Mouse (Mus musculus): ENCODE measurements around the gene Spty2d1.
"Not testable (repeated sequence)": the region's sequence is repeated elsewhere in the genome, so short reads cannot be mapped to it uniquely, and the experiment has no call there.

The Spty2d1 gene

GRCm38 (mm10) chr7:47020956-47021355 is 12.7 kb upstream of the Spty2d1 start:
- no peak for DNase-seq (ENCODE audit: low spot score)

- no peak for DNase-seq (ENCODE audit: low spot score)
These were observed 11.4 kb upstream of the Spty2d1 start for GRCm38 (mm10) chr7:47019641-47020040.

DNA sequence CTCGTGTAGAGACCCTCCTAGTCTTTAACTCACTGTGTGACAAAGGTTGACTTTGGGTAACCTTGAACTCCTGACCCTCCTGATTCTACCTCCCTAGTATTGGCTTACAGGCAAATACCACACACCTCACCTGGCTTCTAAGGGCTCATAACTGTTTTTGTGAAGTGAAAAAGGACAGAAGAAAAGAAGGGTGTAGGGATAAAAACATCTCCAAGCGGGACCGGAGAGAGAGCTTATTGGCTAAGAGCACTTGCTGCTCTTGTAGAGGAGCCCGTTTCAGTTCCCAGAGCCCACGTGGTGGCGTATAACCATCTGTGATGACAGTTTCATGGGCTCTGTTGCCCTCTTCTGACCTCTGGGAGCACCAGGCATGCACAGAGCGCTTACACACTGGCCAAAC is 8.9 kb upstream of the Spty2d1 start:
- no peak for DNase-seq (ENCODE audit: low spot score)

GRCm38 (mm10) chr7:47016602-47017001 is 8.4 kb upstream of the Spty2d1 start:
- DNase-seq (ENCODE audit: low spot score) = no peak

DNA sequence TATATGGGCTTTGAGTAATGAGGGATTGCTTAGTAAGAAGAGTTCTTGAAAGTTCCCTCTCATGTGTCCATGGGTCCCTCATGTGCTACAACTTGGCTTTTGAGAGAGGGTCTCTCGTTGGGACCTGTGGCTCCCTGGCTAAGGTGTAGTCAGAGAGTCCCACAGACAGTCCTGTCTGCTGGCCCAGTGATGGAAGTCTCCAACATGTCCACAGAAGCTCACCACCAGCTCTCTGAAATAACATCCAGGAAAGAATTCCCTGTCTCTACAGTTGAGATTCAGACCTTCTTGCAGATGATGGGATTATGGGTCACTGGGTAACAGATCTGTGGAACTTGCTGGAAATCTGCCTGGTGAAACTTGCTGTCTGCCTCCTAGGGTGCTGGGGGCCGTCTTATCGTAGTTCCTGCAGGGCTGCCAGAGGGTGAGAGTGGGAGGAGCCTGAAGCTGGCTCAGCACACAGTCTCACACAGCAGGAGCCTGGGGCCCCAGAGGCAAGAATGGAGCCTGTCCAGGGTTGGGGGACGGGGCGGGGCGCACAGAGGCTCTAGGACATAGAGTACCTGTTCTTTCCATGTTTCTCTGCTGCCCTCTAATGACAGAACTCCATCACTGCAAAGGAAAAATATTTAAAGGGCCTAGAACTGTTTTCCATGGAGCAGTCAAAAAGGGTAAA is 7.3 kb upstream of the Spty2d1 start:
- peak; percentile 82 for DNase-seq (ENCODE audit: low spot score)

DNA sequence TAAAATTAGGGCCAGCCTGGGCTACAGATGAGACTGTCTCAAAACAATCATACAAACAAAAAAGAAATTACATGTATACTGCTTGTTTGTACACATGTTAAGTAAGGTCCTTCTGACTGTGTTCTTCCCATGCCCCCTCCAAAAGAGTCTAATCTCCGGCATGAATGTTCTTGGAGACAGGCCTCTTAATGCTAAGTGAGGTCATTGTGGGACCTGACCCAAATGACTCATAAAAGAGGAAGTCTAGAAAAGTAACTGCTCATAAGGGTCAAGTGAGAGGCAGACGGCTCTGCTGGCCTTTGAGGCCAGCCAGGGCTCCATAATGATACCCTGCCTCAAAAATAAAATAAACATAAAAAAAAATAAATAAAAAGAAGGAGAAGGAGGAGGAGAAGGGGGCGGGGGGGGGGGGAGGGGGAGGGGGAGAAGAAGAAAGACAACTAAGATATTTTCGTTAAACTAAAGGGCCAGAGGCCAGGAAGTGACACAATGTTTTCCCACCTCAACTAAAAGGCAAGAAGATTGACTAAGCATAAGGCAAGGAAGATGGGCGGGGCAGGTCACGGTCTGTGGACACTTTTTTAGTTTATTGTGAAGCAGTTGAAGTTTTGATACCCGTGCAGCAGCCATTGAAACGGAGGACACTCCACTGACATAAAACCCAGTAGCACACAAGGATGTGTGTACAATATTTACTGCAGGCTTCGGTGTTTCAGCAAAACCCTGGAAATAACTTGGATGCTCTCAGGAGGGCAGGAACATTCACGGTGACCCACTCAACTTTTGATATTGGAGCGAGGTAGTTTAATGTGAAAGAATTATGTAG is 6.6 kb upstream of the Spty2d1 start:
- peak; percentile 69 for DNase-seq (ENCODE audit: low spot score)

DNA sequence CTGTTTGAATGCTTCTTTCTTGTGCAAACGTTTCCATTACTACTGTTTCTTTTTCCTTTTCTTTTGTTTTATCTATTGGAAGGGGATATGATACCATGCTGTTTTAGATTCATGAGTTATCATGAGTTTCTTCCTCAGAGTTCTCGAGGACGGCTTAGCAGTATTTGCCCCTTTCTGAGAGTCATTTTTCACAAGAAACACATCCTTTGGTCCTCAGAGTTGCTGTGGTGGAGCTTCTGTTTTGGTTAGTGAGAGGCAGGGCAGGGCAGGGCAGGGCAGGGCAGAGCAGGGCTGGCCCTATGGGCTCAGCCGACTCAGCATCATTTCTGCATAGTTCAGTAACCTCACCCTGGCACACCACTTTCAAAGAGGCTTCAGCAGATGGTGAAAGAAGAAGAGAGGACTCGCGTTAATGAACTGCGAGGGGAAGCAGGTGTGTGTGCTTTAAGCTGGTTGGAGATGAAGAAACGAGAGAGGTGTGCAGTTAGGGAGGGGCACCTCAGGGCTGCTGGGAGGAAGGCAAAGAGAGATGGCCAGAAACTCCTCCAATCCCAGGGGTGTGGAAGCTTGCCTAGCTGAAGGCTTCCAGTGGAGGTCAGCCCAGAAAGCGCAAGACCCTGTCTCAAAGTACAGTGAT is 5.0 kb upstream of the Spty2d1 start:
- no peak for DNase-seq (ENCODE audit: low spot score)

DNA sequence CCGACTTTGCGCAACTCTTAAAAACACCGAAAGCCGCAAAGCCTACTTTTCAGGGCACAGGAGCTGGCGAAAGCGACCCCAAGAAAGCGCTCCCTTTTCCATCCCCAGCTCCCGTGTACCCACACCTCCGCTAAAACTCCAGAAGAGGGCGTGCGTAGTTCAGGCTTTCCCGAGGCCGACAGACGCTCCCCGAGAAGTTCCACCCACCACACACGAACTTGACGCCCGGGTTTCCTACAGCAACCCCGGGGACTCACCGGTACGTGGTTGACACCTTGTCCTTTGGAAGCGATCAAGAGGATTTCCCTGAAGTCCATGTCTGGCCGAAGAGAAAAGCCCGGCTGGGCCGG is 418 bp downstream of the Spty2d1 start:
- no peak for DNase-seq (ENCODE audit: low spot score)

- DNase-seq (ENCODE audit: low spot score) = no peak
These were observed 966 bp downstream of the Spty2d1 start for GRCm38 (mm10) chr7:47007109-47007780.

GRCm38 (mm10) chr7:47003411-47004115 is 4.6 kb downstream of the Spty2d1 start:
- no peak for DNase-seq (ENCODE audit: low spot score)

GRCm38 (mm10) chr7:47001900-47002275 is 6.3 kb downstream of the Spty2d1 start:
- no peak for DNase-seq (ENCODE audit: low spot score)

- DNase-seq (ENCODE audit: low spot score) = no peak
These were observed 6.9 kb downstream of the Spty2d1 start for GRCm38 (mm10) chr7:47001125-47001899.

GRCm38 (mm10) chr7:47000644-47000983 is 7.6 kb downstream of the Spty2d1 start:
- peak; percentile 90 for DNase-seq (ENCODE audit: low spot score)

DNA sequence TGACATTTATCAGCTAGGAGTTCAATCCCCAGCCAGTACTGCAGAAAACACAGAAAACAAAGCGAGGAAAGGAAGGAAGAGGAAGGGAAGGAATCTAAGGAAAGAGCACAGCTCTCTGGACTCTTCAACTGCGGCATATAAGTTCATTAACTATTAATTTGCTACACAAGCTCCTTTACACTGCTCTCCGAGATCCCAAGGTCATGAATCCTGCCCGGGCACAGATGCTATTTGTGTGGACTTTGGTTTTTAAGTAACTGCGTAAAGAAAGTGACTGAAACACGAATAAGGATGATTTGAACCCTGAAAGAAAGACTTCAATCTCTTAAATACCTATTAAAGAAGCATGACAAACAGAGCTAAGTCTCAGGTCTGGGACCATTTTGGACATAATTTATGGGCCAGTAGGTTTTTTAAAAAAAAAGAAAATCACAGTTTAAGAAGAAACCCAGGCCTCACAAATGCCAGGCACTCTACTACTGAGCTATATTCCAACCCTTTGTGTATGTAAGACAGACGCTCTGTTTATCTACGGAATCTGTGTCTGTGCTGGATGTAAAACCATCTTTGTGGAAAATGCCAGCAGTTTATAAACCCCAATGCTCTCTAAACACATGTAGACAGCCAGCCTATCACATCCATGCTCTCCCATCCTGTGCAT is 8.1 kb downstream of the Spty2d1 start:
- peak; percentile 74 for DNase-seq (ENCODE audit: low spot score)

DNA sequence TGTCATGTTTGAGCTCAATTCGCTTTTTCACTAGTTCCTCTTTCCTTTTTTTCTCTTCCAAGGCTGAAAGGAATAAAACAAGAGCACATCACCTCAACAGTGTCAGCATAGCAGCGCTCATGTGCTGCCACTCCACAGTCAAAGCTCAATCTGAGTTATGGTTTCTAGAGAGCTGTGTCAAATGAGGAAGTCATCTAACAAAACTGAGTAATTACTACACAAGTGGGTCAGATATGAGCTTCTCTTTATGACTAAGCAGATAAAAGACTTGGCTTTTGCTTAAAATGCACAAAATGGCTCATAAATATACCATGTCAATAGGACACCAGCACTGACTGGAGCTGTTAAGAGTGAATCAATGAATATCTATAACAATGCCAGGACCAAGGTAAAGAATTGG is 9.3 kb downstream of the Spty2d1 start:
- no peak for DNase-seq (ENCODE audit: low spot score)

DNA sequence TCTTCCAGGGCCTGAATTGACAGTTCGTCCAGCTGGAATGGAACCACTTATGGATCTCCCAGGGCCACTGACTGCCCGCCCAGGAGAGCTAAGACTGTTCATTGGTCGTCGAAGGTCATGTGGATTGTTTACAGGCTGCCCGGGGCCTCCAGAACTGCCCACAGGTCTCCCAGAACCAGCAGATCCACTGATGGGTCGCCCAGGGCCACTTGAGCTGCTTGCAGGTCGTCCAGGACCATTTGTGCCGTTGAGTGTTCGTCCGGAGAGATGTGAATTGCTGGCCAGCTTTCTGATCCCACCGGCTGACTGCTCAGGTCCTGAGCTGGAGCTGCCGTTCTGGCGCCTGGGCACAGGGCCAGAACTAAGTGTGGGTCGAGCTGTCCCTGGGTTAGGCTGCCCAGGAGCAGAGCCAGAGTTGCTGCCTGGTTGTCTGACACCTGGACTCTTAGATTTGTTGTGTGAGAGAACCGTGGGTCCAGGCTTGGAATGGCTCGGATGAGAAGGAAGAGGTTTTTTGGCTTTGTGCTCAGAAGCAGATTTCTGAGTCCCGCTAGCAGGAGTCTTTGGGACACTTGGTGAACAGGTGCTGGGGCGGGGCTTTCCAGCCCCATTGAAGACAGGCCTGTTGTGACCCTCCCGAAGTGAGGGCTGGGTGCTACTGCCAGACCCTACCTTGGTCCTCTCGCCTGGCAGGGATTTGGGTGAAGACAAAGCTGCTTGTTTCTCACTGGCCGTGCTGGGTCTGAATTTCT is 10.4 kb downstream of the Spty2d1 start:
- peak; percentile 72 for DNase-seq (ENCODE audit: low spot score)

- DNase-seq (ENCODE audit: low spot score) = no peak
These were observed 11.2 kb downstream of the Spty2d1 start for GRCm38 (mm10) chr7:46997008-46997407.

DNA sequence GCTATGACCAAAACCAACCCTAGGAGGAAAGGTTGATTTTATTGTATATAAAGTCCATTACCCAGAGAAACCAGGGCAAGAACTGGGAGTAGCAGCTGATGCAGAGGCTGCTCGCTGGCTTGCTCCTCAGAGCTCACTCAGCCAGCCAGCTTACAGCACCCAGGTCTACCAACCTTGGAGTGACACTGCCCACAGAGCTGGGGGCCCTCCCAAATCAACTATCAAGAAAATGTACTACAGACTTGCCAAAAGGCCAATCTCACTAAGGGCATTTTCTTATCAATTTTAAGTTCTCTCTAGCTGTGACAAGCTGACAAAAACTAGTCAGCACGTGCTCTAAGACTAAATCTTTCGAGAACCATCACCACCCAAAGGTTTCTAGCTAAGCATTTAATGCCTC is 12.7 kb downstream of the Spty2d1 start:
- no peak for DNase-seq (ENCODE audit: low spot score)

DNA sequence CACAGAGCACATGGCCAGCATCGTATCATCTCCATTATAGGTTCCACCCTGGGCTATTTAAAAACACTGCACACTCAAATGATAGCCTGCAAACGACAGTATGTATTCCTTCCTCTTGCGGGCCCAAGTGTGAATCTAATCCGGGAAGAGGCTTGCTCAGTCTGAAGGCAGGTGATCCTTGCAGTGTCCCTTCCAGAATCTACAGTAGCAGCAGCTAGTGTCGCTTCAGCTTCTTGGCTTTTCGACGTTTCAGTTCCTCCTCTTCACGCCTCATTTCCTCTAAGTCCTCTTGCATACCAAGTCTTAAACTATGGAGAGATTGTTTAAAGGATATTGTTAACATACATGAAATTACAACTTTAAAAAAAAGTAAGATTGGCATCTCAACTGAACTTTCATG is 15.1 kb downstream of the Spty2d1 start:
- no peak for DNase-seq (ENCODE audit: low spot score)

DNA sequence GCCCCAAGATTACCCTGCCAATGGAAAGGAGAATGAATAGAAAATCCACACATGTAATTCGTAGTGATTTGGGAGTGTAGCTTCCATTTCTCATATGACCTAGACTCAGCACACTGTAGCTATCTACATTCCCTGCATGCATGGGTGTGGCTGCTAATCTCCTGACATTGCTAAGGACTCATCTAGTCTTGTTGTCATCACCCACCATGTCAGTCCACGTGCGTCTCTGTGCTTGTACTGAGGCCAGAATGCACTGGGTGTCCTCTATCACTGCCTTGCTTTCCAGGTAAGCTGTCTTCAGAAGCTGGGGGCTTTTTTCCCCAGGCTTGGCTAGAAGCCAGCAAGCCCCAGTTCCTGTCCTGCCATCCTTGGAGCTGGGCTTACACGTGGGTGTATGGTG is 18.8 kb downstream of the Spty2d1 start:
- not testable (repeated sequence) for DNase-seq (ENCODE audit: low spot score)

Measured in MN1 (cell line).